Mouse (Mus musculus): ENCODE results near the gene Tbl3.
A peak's percentile ranks its signal among the peaks of the same experiment; 100 is the strongest.
"Not testable (repeated sequence)": the region's sequence is repeated elsewhere in the genome, so short reads cannot be mapped to it uniquely, and the experiment has no call there.

Tbl3 gene

GRCm38 (mm10) chr17:24696011-24696697 is 11.3 kb downstream of the Tbl3 start, which contains the start of the genes Gfer and Noxo1:
Gfer (minus strand) TSS chr17:24696156.
Noxo1 (plus strand) TSS chr17:24696234.
- DNase-seq (ENCODE audit: low read depth, low spot score) = peak; percentile 83

GRCm38 (mm10) chr17:24695326-24696010 is 12.0 kb downstream of the Tbl3 start:
- no peak for DNase-seq (ENCODE audit: low read depth, low spot score)

DNA sequence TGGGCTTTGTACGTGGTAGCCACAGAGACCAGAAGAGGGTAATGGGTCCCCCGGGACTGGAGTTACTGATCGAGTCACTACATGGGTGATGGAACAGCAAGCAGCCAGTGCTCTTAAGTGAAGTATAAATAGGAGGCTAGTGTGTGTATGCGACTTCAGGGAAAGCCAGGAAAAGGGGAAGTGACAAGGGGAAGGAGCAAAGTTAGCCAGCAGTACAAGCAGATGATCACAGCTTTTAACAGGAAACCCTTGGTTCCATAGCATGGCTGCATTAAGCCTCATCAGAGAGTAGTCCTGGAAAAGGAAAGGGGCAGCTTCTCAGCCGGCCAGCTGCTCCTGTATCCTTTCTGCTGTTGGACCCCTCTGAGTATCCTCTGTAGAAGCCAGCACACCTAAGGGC is 15.1 kb downstream of the Tbl3 start:
- no peak for DNase-seq (ENCODE audit: low read depth, low spot score)

GRCm38 (mm10) chr17:24689251-24690081 is 18.0 kb downstream of the Tbl3 start, which contains the start of gene Syngr3:
Syngr3 (minus strand) TSS chr17:24689955.
- DNase-seq (ENCODE audit: low read depth, low spot score) = no peak

GRCm38 (mm10) chr17:24687599-24687998 is 19.9 kb downstream of the Tbl3 start:
- DNase-seq (ENCODE audit: low read depth, low spot score) = no peak

GRCm38 (mm10) chr17:24687146-24687595 is 20.3 kb downstream of the Tbl3 start:
- DNase-seq (ENCODE audit: low read depth, low spot score) = no peak

- no peak for DNase-seq (ENCODE audit: low read depth, low spot score)
These were observed 20.9 kb downstream of the Tbl3 start for GRCm38 (mm10) chr17:24686514-24686913.

DNA sequence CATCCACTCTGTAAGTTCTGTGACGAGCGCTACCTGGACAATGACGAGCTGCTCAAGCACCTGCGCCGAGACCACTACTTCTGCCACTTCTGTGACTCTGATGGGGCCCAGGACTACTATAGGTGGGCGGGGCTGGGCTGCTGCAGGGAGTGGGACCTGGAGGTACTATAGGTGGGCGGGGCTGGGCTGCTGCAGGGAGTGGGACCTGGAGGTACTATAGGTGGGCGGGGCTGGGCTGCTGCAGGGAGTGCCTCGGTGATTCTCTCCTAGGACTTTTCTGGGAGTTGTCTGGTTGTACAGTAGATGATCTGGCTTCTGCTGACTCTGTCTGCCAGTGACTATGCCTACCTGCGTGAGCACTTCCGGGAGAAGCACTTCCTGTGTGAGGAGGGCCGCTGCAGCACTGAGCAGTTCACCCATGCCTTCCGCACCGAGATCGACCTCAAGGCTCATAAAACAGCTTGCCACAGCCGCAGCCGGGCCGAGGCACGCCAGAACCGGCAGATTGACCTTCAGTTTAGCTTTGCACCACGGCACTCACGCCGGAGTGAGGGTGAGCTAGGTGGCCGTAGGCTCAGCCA is 29.9 kb downstream of the Tbl3 start:
- no peak for DNase-seq (ENCODE audit: low read depth, low spot score)

GRCm38 (mm10) chr17:24676877-24677276 is 30.6 kb downstream of the Tbl3 start:
- no peak for DNase-seq (ENCODE audit: low read depth, low spot score)

- DNase-seq (ENCODE audit: low read depth, low spot score) = peak; percentile 85
These were observed 31.3 kb downstream of the Tbl3 start for GRCm38 (mm10) chr17:24676187-24676586.

DNA sequence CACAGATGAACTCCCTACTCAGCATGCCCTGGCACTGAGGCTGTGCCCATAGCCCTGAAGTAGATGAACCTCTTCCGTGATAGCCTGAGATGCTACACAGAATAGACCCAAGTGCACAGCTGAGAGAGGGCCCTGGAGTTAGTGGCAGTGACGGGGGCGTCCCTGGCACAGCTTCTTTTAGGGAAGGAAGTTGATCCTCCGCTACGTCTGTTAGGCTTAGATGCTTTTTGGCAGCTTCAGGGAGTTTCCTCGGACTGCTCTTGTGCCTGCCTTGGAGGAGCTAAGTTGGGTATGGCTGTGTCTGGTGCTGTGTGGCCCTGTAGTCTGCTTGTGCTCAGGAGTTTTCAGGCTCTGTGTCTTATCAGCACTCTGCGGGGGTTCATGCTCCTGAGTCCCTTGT is 33.2 kb downstream of the Tbl3 start:
- DNase-seq (ENCODE audit: low read depth, low spot score) = no peak

DNA sequence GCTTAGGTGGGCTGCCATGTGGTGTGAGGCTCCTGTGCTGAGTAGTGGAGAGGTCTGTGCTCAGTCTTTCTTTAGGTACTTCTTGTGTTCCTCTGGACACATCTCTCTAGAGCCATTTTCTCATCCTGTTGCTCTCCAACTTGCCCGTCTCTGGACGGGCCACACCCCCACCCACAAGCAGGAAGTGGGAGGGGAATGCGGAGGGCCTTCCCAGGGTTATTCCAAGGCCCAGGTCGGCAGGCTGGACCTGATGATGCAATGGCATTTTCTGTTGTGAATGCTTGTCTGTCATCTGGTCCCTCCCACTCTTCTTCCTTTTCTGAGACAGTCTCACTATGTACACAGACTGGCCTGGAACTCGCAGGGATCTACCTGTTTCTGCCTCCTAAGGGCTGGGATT is 35.3 kb downstream of the Tbl3 start:
- DNase-seq (ENCODE audit: low read depth, low spot score) = no peak

DNA sequence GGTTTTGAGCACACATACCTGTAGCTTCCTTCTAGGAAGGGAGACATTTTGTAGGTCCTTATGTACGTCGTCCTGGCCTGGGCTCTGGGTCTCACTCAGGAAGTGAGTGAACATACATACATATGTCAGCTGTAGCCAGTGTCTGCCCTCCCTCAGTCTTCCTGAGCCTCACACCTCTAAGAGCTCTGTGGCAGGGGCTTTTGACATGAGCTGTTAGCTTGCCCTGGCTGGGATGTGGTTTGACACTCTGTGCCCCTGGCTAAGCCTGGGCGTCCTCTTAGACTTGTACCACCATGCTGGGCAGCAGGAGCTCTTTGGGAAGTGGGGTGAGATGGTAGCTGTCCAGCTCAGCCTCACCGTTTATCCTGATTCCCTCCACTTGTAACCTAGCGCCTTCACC is 36.1 kb downstream of the Tbl3 start:
- no peak for DNase-seq (ENCODE audit: low read depth, low spot score)

DNA sequence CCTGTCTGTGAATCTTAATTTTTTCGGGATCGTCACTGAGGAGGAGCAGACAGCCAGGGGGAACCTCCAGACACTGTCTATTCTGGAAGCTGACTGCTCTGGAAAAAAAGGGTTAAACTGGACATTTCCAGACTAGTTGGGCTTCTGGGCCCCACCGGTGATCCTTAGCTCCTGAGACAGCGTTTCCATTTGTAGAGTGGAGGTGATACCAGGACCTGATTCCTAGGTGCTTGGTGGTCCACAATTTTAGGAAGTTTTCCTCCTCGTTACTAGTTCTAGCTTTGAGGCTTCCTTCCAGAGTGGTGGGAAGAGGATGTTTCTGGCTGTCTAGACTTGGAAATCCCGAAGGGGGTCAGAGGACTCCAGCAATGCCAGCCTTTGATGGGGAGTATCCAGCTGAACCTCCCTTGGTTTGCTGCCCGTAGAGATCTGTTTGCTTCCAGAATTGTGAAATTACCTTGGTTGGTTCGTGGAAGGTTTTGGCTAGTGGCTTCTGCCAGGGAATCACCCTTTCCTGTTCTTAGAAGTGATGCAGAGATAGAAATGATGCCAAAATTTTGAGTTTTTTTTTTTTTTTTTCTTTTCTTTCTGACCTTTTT is 37.1 kb downstream of the Tbl3 start:
- DNase-seq (ENCODE audit: low read depth, low spot score) = no peak

GRCm38 (mm10) chr17:24669545-24670245 is 37.8 kb downstream of the Tbl3 start, which contains the start of gene Zfp598:
Zfp598 (plus strand) TSS chr17:24669687.
- DNase-seq (ENCODE audit: low read depth, low spot score) = peak; percentile 94

DNA sequence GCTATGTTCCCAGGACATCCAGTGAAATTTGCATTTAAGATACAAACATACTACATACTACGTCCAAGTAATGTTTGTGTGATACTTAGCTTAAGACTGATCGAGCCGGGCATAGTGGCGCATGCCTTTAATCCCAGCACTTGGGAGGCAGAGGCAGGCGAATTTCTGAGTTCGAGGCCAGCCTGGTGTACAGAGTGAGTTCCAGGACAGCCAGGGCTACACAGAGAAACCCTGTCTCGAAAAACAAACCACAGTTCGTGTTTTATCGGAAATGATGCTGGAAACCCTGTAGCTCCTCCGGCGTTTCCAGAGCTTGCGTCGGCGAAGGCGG is 38.3 kb downstream of the Tbl3 start:
- not testable (repeated sequence) for DNase-seq (ENCODE audit: low read depth, low spot score)

DNA sequence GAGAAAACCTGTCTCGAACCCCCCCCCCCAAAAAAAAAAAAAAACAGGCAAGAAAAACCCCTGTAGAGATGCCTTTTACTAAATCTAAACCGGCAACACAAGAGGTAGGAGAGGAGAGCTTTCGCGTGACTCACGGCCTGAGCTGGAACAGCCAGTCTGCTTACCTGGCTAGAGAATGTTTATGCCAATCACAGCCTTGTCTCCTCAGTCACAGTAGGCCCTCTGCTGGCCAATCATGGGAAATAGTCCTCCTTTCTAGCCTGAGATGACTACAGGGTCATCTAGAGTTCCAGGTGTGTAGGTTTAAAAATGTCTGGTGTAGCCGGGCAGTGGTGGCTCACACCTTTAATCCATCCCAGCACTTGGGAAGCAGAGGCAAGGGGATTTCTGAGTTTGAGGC is 40.0 kb downstream of the Tbl3 start:
- DNase-seq (ENCODE audit: low read depth, low spot score) = peak; percentile 67

GRCm38 (mm10) chr17:24667011-24667410 is 40.4 kb downstream of the Tbl3 start:
- DNase-seq (ENCODE audit: low read depth, low spot score) = not testable (repeated sequence)

- no peak for DNase-seq (ENCODE audit: low read depth, low spot score)
These were observed 49.3 kb downstream of the Tbl3 start, which contains the start of gene Npw for GRCm38 (mm10) chr17:24658017-24658758. Npw (minus strand) TSS chr17:24658457.

- no peak for DNase-seq (ENCODE audit: low read depth, low spot score)
These were observed 52.5 kb downstream of the Tbl3 start for GRCm38 (mm10) chr17:24654969-24655368.
